Mouse (Mus musculus) brain, embryonic 14.5 days (tissue): ENCODE data around the gene Hip1r.

Experiments used
- CTCF ChIP-seq: fragments of 200-500 bp; IDR thresholded peaks from 2 replicates; pipeline ENCODE4 v1.5.1; 2012; ENCODE audit warnings: inconsistent platforms, mild to moderate bottlenecking, moderate library complexity, borderline replicate concordance; ENCODE audit not compliant: insufficient read depth, insufficient read length; ENCODE audit errors: extremely low read depth
- POLR2A ChIP-seq: fragments of 200-500 bp; IDR thresholded peaks from 2 replicates; pipeline ENCODE4 v1.6.1; 2012; ENCODE audit warnings: mild to moderate bottlenecking, inconsistent platforms, borderline replicate concordance; ENCODE audit not compliant: poor library complexity, insufficient read depth, insufficient read length, severe bottlenecking; ENCODE audit errors: extremely low read depth

DNA sequence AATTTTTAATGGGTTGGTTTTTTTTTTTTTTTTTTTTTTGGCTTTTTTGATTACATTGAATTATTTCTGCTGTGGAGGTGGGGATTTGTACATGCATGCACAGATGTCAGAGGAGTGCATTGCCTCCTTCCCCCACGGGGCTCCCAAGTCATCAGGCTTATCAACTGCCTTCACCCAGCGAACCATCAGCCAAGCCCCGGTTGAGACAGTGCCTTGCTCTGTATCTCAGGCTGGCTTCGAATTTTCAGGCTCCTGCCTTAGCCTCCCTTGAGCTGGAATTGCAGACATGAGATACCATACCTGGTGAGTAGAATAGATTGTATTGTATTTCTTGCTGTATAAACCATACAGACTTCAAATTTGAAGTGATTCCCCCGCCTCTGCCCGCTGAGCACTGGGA lies 66.2 kb downstream of the Hip1r start:
- no peak for TF ChIP-seq CTCF
- no peak for TF ChIP-seq POLR2A
